Mouse (Mus musculus) thymus, adult 2 months (tissue): ENCODE measurements around the gene Cdc42ep1.

Source experiments
- CTCF ChIP-seq: fragments of 200-500 bp; IDR thresholded peaks from 2 replicates; pipeline ENCODE4 v1.5.1; 2012; ENCODE audit warnings: mild to moderate bottlenecking, control low read depth, low read length, moderate library complexity, borderline replicate concordance; ENCODE audit not compliant: control insufficient read depth, poor library complexity, insufficient read depth; ENCODE audit errors: extremely low read depth
- POLR2A ChIP-seq: fragments of 200-500 bp; IDR thresholded peaks from 2 replicates; pipeline ENCODE4 v1.6.1; 2012; ENCODE audit warnings: mild to moderate bottlenecking, low read length, control low read depth, moderate library complexity; ENCODE audit not compliant: control insufficient read depth, poor library complexity, insufficient read depth; ENCODE audit errors: extremely low read depth

DNA sequence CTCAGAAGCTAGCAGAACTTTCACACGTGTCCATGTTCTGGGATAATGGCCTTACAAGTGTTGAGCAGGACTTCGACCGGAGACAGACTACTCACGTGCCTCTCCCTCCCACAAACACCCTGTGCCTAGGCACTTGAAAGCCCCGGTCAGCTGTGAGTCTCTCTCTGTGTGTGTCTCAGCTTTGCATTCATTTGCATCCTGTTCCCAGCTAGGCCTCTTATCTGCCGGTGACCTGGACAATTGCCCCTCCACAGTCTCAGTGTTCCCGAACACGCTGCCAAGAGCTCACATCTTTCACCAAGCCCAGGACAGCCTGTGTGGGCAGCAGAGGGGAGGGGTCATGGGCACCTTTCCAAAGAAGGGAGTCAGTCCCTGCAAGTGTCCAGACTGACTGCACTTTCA is 38.9 kb upstream of the Cdc42ep1 start:
- no peak for TF ChIP-seq CTCF
- no peak for TF ChIP-seq POLR2A
